19 mouse cellular contexts compared by ENCODE assay signal in the genomic region with DNA sequence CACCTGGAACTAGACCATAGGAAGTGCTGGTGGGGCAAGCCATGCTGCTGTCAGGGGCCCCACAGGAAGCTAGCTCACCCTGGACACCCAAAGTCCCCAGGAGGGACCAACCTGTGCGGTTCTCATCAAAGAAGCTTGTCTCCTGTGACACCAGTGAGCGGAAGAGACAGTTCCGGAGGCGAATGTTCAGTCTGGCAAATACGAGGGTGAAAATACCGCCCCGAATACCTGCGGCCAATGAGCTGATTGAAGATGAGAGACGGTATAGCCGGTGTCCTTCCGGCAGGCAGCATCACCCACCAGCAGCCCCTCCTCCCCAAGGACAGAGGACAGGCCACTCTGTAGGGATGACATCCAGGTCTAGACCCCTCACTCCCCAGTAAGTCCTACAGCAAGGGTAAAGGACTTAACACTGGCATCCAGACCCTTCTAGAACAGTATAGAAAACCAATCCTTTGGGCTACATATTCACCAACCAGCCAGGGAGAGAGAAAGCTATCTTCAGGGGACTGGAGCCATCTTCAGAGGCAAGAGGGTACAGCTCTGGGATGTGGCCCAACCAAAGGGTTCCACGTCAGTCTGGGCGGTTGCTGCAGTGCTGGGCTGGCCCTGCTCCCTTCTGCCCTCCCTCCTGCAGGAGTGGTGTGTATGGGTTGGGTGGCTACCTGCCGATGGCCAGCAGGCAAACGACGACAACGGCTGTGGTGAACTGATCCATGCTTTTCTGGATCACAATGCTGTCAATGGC. TPM values are rescaled to one million over a fixed set of nuclear protein-coding genes. Genes with fewer than 3 reads are reported as not detected.
DNase-seq lines count a peak whose midpoint lies in the region; ATAC-seq lines count a peak whose summit lies in the region.
"Had no signal": no experiment of that assay in that cellular context is flagged by ENCODE, and none has a peak within 500 bp of the region (broad histone marks: within the 10 kb centered on the region; RNA-seq: fewer than 3 reads in every experiment).

No protein-coding gene starts in this region.

- 92% methylated on average over 17 of the region's 17 CpGs for WGBS in hindbrain, embryonic 10.5 days
- WGBS in hindbrain, embryonic 14.5 days = 89% methylated on average over 17 of the region's 17 CpGs
- WGBS in neural tube, embryonic 11.5 days = 89% methylated on average over 17 of the region's 17 CpGs

- H3K9me3 ChIP-seq in hindbrain, embryonic 10.5 days = no peaks in the 10 kb centered on the region
- no peaks in the 10 kb centered on the region for H3K9me3 ChIP-seq in hindbrain, embryonic 14.5 days (ENCODE audit: control insufficient read depth, low read length)
- H3K9me3 ChIP-seq in neural tube, embryonic 11.5 days (ENCODE audit: control insufficient read depth, low read length) = no peaks in the 10 kb centered on the region
- H3K9me3 ChIP-seq: G1E; limb, embryonic 13.5 days; liver, embryonic 13.5 days; neural tube, embryonic 12.5 days had no signal

- peaks cover 30% of the 10 kb centered on the region for H3K4me1 ChIP-seq in hindbrain, embryonic 10.5 days (replicated peaks)
- H3K4me1 ChIP-seq in hindbrain, embryonic 14.5 days (replicated peaks; ENCODE audit: control insufficient read depth, insufficient read depth, low read length) = peaks cover 8% of the 10 kb centered on the region; the same call in 1 of the 2 replicates
- H3K4me1 ChIP-seq in neural tube, embryonic 11.5 days (ENCODE audit: control insufficient read depth, insufficient read depth, low read length) = no peaks in the 10 kb centered on the region; the same call in 1 of the 2 replicates

- no peak overlapping the region for H3K4me2 ChIP-seq in hindbrain, embryonic 14.5 days (replicated peaks)
- no peak overlapping the region for H3K4me2 ChIP-seq in neural tube, embryonic 11.5 days (ENCODE audit: low read depth)
- H3K4me2 ChIP-seq: limb, embryonic 13.5 days; liver, embryonic 13.5 days; neural tube, embryonic 12.5 days had no signal

- ATAC-seq in hindbrain, embryonic 14.5 days (ENCODE audit: low FRiP score) = no peak
- ATAC-seq in neural tube, embryonic 11.5 days (ENCODE audit: insufficient read depth, low FRiP score, low TSS enrichment) = no peak
- ATAC-seq: midbrain, embryonic 16.5 days had no signal

- H3K27ac ChIP-seq in hindbrain, embryonic 10.5 days = 0 out of 2 replicates have a peak overlapping the region, but pooled peaks have one; percentile 42
- no peak overlapping the region for H3K27ac ChIP-seq in hindbrain, embryonic 14.5 days
- no peak overlapping the region for H3K27ac ChIP-seq in neural tube, embryonic 11.5 days (ENCODE audit: low read depth, low read length)
- H3K27ac ChIP-seq: kidney, postnatal 0 days; limb, embryonic 13.5 days; liver, embryonic 13.5 days; neural tube, embryonic 12.5 days had no signal

- DNase-seq in hindbrain, embryonic 10.5 days (ENCODE audit: low spot score) = peak; percentile 2
- no peak for DNase-seq in hindbrain, embryonic 14.5 days (ENCODE audit: low spot score)
- no peak for DNase-seq in neural tube, embryonic 11.5 days (ENCODE audit: low spot score)
- no peak for DNase-seq in neural tube, embryonic 10.5 days (ENCODE audit: extremely low spot score, low spot score)
- peak; percentile 75 for DNase-seq in CD4-positive, CD25-positive, alpha-beta regulatory T cell, adult 2 months (ENCODE audit: low read depth, low spot score)
- DNase-seq in induced T-regulatory cell, adult 2 months (ENCODE audit: low read depth) = peak; percentile 73
- DNase-seq in yolk sac, embryonic 10.5 days (ENCODE audit: low spot score) = no peak
- no peak for DNase-seq in adrenal gland, adult 8-10 months
- DNase-seq: cerebellum, adult 18-20 months; cerebellum, postnatal 36 days; gastrocnemius, postnatal 10 days; heart, adult 11 months; liver, embryonic 13.5 days; right cerebral cortex, postnatal 4 days had no signal

- H3K9ac ChIP-seq in hindbrain, embryonic 14.5 days = no peak overlapping the region
- H3K9ac ChIP-seq in neural tube, embryonic 11.5 days (ENCODE audit: low read length) = peak overlapping the region; percentile 18; the same call in 1 of the 2 replicates
- H3K9ac ChIP-seq: liver, embryonic 13.5 days; neural tube, embryonic 12.5 days had no signal

- H3K4me3 ChIP-seq in hindbrain, embryonic 10.5 days = no peak overlapping the region
- no peak overlapping the region for H3K4me3 ChIP-seq in hindbrain, embryonic 14.5 days (replicated peaks; ENCODE audit: low read length)
- H3K4me3 ChIP-seq in neural tube, embryonic 11.5 days (ENCODE audit: low read depth, low read length) = no peak overlapping the region
- H3K4me3 ChIP-seq: limb, embryonic 13.5 days; liver, embryonic 13.5 days; neural tube, embryonic 12.5 days had no signal

- H3K27me3 ChIP-seq in hindbrain, embryonic 10.5 days (ENCODE audit: insufficient read depth, poor library complexity, severe bottlenecking) = 0 out of 2 replicates have a peak, but pooled peaks cover 6% of the 10 kb centered on the region
- H3K27me3 ChIP-seq in hindbrain, embryonic 14.5 days (ENCODE audit: control insufficient read depth, insufficient read depth, low read length) = no peaks in the 10 kb centered on the region
- H3K27me3 ChIP-seq in neural tube, embryonic 11.5 days (ENCODE audit: control insufficient read depth, insufficient read depth, low read length) = no peaks in the 10 kb centered on the region
- H3K27me3 ChIP-seq: limb, embryonic 13.5 days; liver, embryonic 13.5 days; neural tube, embryonic 12.5 days had no signal

- no peaks in the 10 kb centered on the region for H3K36me3 ChIP-seq in hindbrain, embryonic 10.5 days
- no peaks in the 10 kb centered on the region for H3K36me3 ChIP-seq in hindbrain, embryonic 14.5 days (replicated peaks; ENCODE audit: control insufficient read depth, insufficient read depth)
- no peaks in the 10 kb centered on the region for H3K36me3 ChIP-seq in neural tube, embryonic 11.5 days (ENCODE audit: control insufficient read depth, insufficient read depth, low read length)
- H3K36me3 ChIP-seq: G1E; limb, embryonic 13.5 days; liver, embryonic 13.5 days; neural tube, embryonic 12.5 days had no signal

RNA-seq across cellular contexts. Expression of a gene that starts 12.5 kb away (rescaled TPM):
- 1.3 and 1.9 TPM in 2 replicates for polyA plus RNA-seq in hindbrain, embryonic 10.5 days (2016; fragmentation: Nextera tagmentation; extraction: Ambion mirVana)
- polyA plus RNA-seq in hindbrain, embryonic 14.5 days (2014; fragmentation: Nextera tagmentation; extraction: Ambion mirVana) = 13.2 and 14.5 TPM in 2 replicates
- 1.7 TPM in 2 replicates for polyA plus RNA-seq in neural tube, embryonic 11.5 days (2014; fragmentation: Nextera tagmentation; extraction: Ambion mirVana)
- total RNA-seq in adrenal gland, adult 8-10 months (2022) = 10 to 100 TPM; 11.4 to 21.3 (median 15.4) TPM

RNA-seq across cellular contexts. Expression of a gene that starts 29.0 kb away (rescaled TPM):
- 20.9 and 23.9 TPM in 2 replicates for polyA plus RNA-seq in hindbrain, embryonic 10.5 days (2016; fragmentation: Nextera tagmentation; extraction: Ambion mirVana)
- polyA plus RNA-seq in hindbrain, embryonic 14.5 days (2014; fragmentation: Nextera tagmentation; extraction: Ambion mirVana) = 21.8 and 26.4 TPM in 2 replicates
- 17.4 and 18.0 TPM in 2 replicates for polyA plus RNA-seq in neural tube, embryonic 11.5 days (2014; fragmentation: Nextera tagmentation; extraction: Ambion mirVana)
- 10 to 100 TPM; 51.2 to 59.3 (median 55.6) TPM for total RNA-seq in adrenal gland, adult 8-10 months (2022)

RNA-seq across cellular contexts. Expression of a gene that starts 32.8 kb away (rescaled TPM):
- polyA plus RNA-seq in hindbrain, embryonic 10.5 days (2016; fragmentation: Nextera tagmentation; extraction: Ambion mirVana) = 117 and 126 TPM in 2 replicates
- polyA plus RNA-seq in hindbrain, embryonic 14.5 days (2014; fragmentation: Nextera tagmentation; extraction: Ambion mirVana) = 62.6 and 72.1 TPM in 2 replicates
- polyA plus RNA-seq in neural tube, embryonic 11.5 days (2014; fragmentation: Nextera tagmentation; extraction: Ambion mirVana) = 84.7 and 88.9 TPM in 2 replicates
- total RNA-seq in adrenal gland, adult 8-10 months (2022) = 10 to 100 TPM; 46.4 to 72.0 (median 57.1) TPM

RNA-seq across cellular contexts. Expression of a gene that starts 51.0 kb away (rescaled TPM):
- 57.5 and 71.8 TPM in 2 replicates for polyA plus RNA-seq in hindbrain, embryonic 10.5 days (2016; fragmentation: Nextera tagmentation; extraction: Ambion mirVana)
- polyA plus RNA-seq in hindbrain, embryonic 14.5 days (2014; fragmentation: Nextera tagmentation; extraction: Ambion mirVana) = 59.5 and 61.7 TPM in 2 replicates
- 50.3 and 52.3 TPM in 2 replicates for polyA plus RNA-seq in neural tube, embryonic 11.5 days (2014; fragmentation: Nextera tagmentation; extraction: Ambion mirVana)
- 100 to 1,000 TPM in 1 of 4 experiments, 10 to 100 TPM in 3; 76.1 to 101 (median 91.9) TPM for total RNA-seq in adrenal gland, adult 8-10 months (2022)

Comparison
In these comparisons a context has a peak if more than half of its experiments do, and no peak if none do; other contexts are left out.
1. DNase-seq: peak in hindbrain, embryonic 10.5 days (single experiment), CD4-positive, CD25-positive, alpha-beta regulatory T cell, adult 2 months (single experiment) and induced T-regulatory cell, adult 2 months (single experiment); none in hindbrain, embryonic 14.5 days (single experiment), neural tube, embryonic 11.5 days (single experiment), neural tube, embryonic 10.5 days (single experiment), yolk sac, embryonic 10.5 days (single experiment) and adrenal gland, adult 8-10 months (single experiment).